Mouse (Mus musculus) heart, adult 18-20 months (tissue): ENCODE results near the gene Olfr204. TPM values are rescaled to one million over a fixed set of nuclear protein-coding genes. Genes with fewer than 3 reads are reported as not detected.
"Not testable (repeated sequence)": the region's sequence is repeated elsewhere in the genome, so short reads cannot be mapped to it uniquely, and the experiment has no call there.

Source experiments
- DNase-seq, 2 experiments: peaks; one replicate each; pipeline ENCODE4 v3.0.0; 2021 to 2022; ENCODE audit warnings: mixed read lengths in 1 of 2
- long read RNA-seq, 2 experiments: library from polyadenylated mRNA; stranded (forward); transcript quantifications; one replicate each; pipeline ENCODE4 v2.0.0; 2021
- total RNA-seq, 2 experiments: library from RNA; stranded (reverse); gene quantifications; 2 replicates each; pipeline ENCODE4 v1.2.3; 2021

Gene Olfr204
- total RNA-seq = not detected
- long read RNA-seq, experiment 1 = 0 reads
- long read RNA-seq, experiment 2 = 0 reads

DNA sequence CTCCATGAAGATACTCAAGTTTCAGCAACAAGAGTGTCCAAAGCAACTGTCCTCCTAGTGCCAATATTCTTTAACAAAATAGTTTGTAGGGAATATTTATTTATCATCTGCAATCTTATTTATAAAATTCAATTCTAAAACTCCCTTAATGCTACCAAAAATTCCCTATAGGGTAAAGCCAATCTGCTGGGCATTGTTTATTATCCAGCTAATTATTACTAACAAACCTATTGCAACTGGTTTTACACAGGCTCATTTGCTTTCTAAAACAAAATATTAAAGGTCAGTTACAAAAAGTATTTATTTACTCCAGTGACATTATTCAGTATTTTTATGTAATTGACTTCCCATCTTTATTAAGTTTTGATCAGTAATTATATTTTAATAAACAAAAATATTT lies at the start of gene Olfr204:
Gene Olfr204 (minus strand): TSS at position 101 of the 400 bp plus-strand sequence.
- DNase-seq = no peak

DNA sequence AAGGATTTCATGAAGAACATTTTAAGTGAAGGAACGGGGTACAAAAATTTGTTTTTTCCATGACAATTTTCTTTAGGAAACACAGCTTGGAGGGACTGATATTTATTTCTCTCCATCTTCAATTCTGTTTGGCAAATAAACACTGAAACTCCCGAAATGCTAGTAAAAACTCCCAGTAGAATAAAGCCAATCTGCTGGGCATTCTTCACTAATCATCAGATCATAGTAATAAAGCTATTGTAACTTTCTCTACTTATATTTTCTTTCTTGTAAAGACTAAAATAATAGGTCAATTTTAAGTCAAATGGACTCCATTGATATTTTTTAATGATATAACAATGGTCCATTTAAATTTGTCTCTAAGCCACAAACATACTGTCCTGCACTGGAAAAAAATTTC lies 45.8 kb upstream of the Olfr204 start, which contains the start of gene Olfr209:
Gene Olfr209 (minus strand): TSS at position 101 of the 400 bp plus-strand sequence.
- no peak for DNase-seq

DNA sequence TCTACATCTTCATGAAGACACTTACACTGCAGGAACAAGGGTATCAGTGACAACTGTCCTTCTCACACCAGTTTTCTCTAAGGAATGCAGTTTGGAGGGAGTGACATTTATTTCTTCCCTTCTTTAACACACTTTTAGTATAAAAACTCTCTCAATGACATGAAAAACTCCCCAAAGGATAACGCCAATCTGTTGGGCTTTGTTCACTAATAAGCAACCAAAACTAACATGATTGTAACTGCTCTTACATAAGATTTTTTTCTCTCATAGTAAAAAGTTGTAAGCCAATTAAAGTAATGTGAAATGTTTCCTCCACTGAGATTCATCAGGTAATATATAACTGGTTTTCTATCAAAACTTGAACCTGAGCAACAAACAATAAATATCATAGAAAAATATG lies 31.1 kb upstream of the Olfr204 start, which contains the start of gene Olfr206:
Gene Olfr206 (minus strand): TSS at position 101 of the 400 bp plus-strand sequence.
- DNase-seq = no peak

DNA sequence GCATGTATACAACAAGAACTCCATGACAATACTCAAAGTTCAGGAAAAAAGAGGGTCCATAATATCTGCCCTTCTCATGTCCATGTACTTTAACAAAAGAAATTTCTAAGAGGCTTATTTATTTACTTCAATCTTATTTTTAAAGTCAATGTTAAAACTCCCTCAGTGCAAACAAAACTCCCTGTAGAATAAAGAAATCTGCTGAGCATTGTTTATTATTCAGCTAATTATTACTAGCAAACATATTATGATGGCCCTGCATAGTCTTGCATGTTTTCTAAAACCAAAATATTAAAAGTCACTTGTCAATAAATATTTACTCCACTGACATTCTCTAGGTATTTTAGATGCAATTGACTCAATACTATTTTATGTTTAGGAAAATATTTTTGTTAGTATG lies 13.0 kb upstream of the Olfr204 start, which contains the start of gene Olfr205:
Gene Olfr205 (minus strand): TSS at position 101 of the 400 bp plus-strand sequence.
- no peak for DNase-seq

DNA sequence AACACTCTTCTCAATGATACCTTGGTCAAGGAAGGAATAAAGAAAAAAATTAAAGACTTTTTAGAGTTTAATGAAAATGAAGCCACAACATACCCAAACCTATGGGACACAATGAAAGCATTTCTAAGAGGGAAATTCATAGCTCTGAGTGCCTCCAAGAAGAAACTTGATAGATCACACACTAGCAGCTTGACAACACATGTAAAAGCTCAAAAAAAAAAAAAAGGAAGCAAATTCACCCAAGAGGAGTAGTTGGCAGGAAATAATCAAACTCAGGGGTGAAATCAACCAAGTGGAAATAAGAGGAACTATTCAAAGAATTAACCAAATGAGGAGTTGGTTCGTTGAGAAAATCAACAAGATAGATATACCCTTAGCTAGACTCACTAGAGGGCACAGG lies 5.2 kb upstream of the Olfr204 start:
- not testable (repeated sequence) for DNase-seq

DNA sequence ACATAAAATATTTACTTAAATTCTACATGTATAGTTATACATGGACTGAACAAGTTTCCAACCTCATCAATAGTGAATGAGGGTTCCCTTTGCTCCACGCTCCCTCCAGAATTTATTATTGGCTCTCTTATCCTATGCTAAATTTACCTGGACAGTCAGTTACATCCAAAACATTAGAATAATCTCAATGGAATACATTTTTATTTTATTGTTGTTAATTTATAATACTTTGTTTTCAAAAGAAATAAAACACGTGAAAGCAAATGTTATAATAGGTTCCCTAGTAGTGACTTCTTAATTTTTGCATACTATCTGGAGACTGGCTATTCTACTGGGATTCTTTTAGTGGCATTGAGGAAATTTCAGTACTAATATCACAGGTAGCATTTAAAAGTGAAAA lies 19.5 kb downstream of the Olfr204 start, which contains the start of gene Olfr203:
Gene Olfr203 (plus strand): TSS at position 301 of the 400 bp plus-strand sequence.
- no peak for DNase-seq

DNA sequence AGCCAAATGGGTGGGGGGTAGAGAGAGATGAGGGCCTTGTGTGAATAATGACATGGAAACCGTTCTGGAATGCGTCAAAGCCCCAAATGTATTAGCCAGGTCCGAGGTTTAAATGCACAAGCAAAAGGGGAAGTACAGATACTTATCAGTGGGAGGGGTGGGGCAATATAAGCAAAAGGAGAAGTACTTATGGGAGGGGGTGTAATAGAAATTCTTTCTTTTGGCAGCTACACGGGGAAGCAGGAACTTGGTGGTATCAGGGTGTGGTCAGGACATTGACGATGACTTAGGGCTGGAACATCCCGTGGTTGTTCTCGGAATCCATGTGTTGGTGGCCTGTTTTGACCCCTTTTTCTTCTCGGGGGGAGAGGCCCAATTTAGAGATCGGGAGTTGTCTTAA lies 30.5 kb downstream of the Olfr204 start:
- DNase-seq = not testable (repeated sequence)

DNA sequence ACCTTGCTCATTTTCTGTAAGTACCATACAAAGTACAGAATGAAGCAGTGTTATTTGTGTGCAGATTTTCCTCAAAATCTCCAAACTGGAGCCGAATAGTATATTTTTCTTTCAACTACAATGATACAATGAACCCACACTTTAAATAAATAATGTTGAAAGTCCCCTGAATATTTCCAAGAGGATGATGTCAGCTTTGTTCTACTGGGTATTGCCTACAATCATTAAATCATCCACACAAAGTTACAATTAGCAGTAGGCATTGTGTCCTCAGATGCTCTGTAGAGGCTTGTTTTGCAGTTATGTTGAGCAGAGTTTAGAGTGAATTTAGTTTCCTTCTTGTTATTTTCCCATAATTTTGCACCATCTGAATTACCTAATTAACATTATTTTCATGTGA lies 31.4 kb downstream of the Olfr204 start, which contains the start of gene Olfr202:
Gene Olfr202 (minus strand): TSS at position 101 of the 400 bp plus-strand sequence.
- no peak for DNase-seq

DNA sequence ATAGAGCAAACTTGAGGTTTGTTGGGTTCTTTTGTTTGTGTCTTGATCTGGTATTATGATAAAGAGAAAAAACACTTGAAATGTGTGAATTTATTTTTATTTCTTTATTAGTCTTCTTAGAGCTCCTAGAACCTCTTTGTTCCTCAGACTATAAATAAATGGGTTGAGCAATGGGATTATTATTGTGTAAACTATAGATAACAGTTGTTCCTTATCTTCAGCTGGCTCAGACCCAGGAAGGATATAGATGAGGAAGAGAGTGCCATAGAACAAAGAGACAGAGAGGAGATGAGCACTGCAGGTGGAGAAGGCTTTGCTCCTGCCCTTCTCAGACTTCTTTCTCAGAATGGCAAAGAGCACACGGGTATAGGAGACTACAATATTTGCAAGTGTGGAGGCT lies 34.6 kb downstream of the Olfr204 start:
- no peak for DNase-seq

DNA sequence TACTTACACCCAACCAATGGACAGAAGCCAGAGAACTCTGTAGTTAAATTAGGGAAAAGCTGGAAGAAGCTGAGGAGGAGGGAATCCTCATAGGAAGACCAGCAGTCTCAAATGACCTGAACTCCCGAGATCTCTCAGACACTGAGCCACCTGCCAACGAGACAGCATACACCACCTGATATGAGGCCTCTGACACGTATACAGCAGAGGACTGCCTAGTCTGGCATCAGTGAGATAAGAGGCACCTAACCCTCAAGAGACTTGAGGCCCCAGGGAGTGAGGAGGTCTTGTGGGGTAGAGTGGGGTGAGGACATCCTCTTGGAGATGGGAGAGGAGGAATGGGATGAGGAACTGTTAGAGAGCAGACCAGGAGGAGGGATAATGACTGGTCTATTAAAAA lies 37.5 kb downstream of the Olfr204 start:
- DNase-seq = no peak

DNA sequence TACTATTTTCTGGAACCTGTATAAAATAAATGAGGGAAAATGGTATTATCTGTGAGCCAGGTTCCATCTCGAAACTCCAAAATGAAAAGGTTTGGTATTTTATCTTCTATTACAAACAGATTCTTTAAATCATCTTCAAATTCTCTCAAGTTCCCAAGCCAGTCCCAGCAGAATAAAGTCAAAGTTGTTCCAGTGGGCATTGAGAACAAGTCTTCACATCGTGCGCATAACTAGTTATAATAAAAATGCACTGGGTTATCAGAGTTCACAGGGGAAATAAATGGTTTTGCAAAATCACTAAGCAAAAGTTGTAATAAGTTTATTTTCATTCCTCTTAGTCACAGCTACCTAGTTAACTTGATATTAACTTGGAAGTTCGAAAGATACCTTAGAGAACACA lies 45.5 kb downstream of the Olfr204 start, which contains the start of gene Olfr201:
Gene Olfr201 (minus strand): TSS at position 101 of the 400 bp plus-strand sequence.
- DNase-seq = not testable (repeated sequence)

DNA sequence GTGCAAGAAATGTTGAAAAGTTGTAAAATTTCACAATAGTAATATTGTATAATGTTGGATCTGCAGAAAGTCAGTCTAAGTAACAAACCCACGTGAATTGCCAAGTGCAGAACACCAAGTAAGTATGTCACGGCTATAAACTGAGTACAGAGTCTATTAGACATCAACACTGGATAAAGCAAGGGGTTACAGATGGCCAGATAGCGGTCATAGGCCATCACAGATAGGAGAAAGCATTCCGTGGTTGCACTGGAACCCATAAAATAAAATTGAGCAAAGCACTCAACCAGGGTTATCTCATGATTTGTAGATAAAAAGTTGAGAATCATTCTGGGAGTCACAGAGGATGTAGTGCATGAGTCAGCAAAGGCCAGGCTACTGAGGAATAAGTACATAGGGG lies 49.0 kb downstream of the Olfr204 start:
- DNase-seq = not testable (repeated sequence)

Other genes with a start within 250 kb of the Olfr204 start
- gene Olfr190, start 240.2 kb downstream of the Olfr204 start, total RNA-seq = not detected
- not detected for gene Olfr191, start 228.4 kb downstream of the Olfr204 start, total RNA-seq
- not detected for gene Olfr193, start 206.4 kb downstream of the Olfr204 start, total RNA-seq
- gene Olfr194, start 197.2 kb downstream of the Olfr204 start, total RNA-seq = not detected
- not detected for gene Olfr195, start 171.2 kb downstream of the Olfr204 start, total RNA-seq
- gene Olfr196, start 147.8 kb downstream of the Olfr204 start, total RNA-seq = not detected
- not detected for gene Olfr198, start 114.7 kb downstream of the Olfr204 start, total RNA-seq
- not detected for gene Olfr199, start 98.5 kb downstream of the Olfr204 start, total RNA-seq
- not detected for gene Olfr201, start 45.6 kb downstream of the Olfr204 start, total RNA-seq
- not detected for gene Olfr202, start 31.5 kb downstream of the Olfr204 start, total RNA-seq
- not detected for gene Olfr203, start 19.4 kb downstream of the Olfr204 start, total RNA-seq
- not detected for gene Olfr205, start 12.9 kb upstream of the Olfr204 start, total RNA-seq
- gene Olfr206, start 31.0 kb upstream of the Olfr204 start, total RNA-seq = not detected
- gene Olfr209, start 45.7 kb upstream of the Olfr204 start, total RNA-seq = not detected
- gene Gabrr3, start 89.1 kb upstream of the Olfr204 start, total RNA-seq = under 1 TPM in 1 of 2 experiments, not detected in 1; 0.07 TPM
- 10 to 100 TPM; 16.9 to 17.2 TPM for gene Riox2, start 153.5 kb upstream of the Olfr204 start, total RNA-seq